ENCODE assay signal across 21 mouse cellular contexts in the genomic region with DNA sequence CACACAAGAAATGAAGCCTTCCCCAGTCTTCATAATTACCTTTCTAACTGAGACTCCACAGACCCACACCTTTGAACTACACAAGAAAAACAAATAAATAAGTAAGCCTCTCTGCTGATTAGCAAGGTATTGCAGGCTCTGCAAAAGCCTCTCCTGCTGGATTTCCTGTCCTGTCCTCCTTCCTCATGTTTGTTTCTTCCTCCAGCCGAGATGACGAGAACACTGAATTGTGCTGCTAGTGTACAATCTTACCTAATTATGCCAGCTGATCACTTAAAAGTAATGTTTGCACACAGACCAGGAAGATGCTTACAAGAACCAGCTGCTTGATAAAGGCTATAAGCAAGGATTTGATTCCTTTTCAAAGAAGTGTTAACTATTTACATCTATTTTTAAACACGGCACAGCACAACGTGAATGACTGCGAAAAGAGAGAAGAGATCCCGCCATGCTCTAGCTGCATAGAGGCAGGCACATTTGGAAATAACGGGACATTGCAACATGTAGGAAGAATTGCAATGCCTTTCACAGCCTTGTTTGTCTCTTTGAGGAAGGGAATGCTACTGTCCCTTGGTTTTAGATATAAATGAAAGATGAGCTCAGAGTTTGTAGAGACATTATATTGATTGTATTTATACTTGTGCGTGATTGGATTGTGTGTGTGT.
"Had no signal": no experiment of that assay in that cellular context is flagged by ENCODE, and none has a peak within 500 bp of the region (broad histone marks: within the 10 kb centered on the region; RNA-seq: fewer than 3 reads in every experiment).

No protein-coding gene starts in this region.

- ATAC-seq: liver, postnatal 0 days had no signal

- H3K4me3 ChIP-seq: limb, embryonic 12.5 days; limb, embryonic 15.5 days; neural tube, embryonic 12.5 days; neural tube, embryonic 15.5 days; stomach, embryonic 15.5 days had no signal

- H3K9ac ChIP-seq: limb, embryonic 12.5 days; limb, embryonic 15.5 days; liver, embryonic 14.5 days; liver, postnatal 0 days; lung, embryonic 14.5 days; neural tube, embryonic 12.5 days; neural tube, embryonic 15.5 days; stomach, embryonic 15.5 days had no signal

- H3K4me2 ChIP-seq: limb, embryonic 12.5 days; limb, embryonic 15.5 days; liver, embryonic 11.5 days; lung, embryonic 14.5 days; neural tube, embryonic 12.5 days; neural tube, embryonic 15.5 days; stomach, embryonic 15.5 days had no signal

- H3K4me1 ChIP-seq: limb, embryonic 12.5 days; limb, embryonic 15.5 days; stomach, embryonic 15.5 days had no signal

- DNase-seq: kidney, adult 11 months; kidney, adult 9 months; kidney, postnatal 14 days; kidney, postnatal 4 days; left cerebral cortex, postnatal 4 days; liver, postnatal 0 days; lung, embryonic 14.5 days; lung, postnatal 14 days; lung, postnatal 4 days; retina, postnatal 1 day; right cerebral cortex, postnatal 25 days; spleen, adult 18-20 months; thymus, adult 18-20 months; thymus, postnatal 36 days had no signal

- H3K9me3 ChIP-seq: limb, embryonic 12.5 days; limb, embryonic 15.5 days; neural tube, embryonic 12.5 days; neural tube, embryonic 15.5 days; stomach, embryonic 15.5 days had no signal

- H3K36me3 ChIP-seq: limb, embryonic 12.5 days; limb, embryonic 15.5 days; neural tube, embryonic 12.5 days; neural tube, embryonic 15.5 days; stomach, embryonic 15.5 days had no signal

- H3K27me3 ChIP-seq: limb, embryonic 12.5 days; limb, embryonic 15.5 days; neural tube, embryonic 12.5 days; neural tube, embryonic 15.5 days; stomach, embryonic 15.5 days had no signal

- H3K27ac ChIP-seq: limb, embryonic 12.5 days; limb, embryonic 15.5 days; liver, embryonic 14.5 days; neural tube, embryonic 12.5 days; neural tube, embryonic 15.5 days; stomach, embryonic 15.5 days had no signal
